Mouse (Mus musculus): ENCODE data around the gene Tmem219. TPM values are rescaled to one million over a fixed set of nuclear protein-coding genes. Genes with fewer than 3 reads are reported as not detected.

Gene Tmem219
- polyA plus RNA-seq, 1 experiment from 2014 or later = 25.7 TPM

Other genes starting within 250 kb of the Tmem219 start
- gene Sult1a1, start 246.5 kb downstream of the Tmem219 start, polyA plus RNA-seq (2015; fragmentation: Nextera tagmentation; extraction: Ambion mirVana) = 1.4 and 2.1 TPM in 2 replicates
- 109 and 143 TPM in 2 replicates for gene Bola2, start 227.5 kb downstream of the Tmem219 start, polyA plus RNA-seq (2015; fragmentation: Nextera tagmentation; extraction: Ambion mirVana)
- 16.2 and 20.5 TPM in 2 replicates for gene Slx1b, start 227.1 kb downstream of the Tmem219 start, polyA plus RNA-seq (2015; fragmentation: Nextera tagmentation; extraction: Ambion mirVana)
- gene Coro1a, start 215.1 kb downstream of the Tmem219 start, polyA plus RNA-seq (2015; fragmentation: Nextera tagmentation; extraction: Ambion mirVana) = 92.4 and 107 TPM in 2 replicates
- 97.6 and 108 TPM in 2 replicates for gene Mapk3, start 163.3 kb downstream of the Tmem219 start, polyA plus RNA-seq (2015; fragmentation: Nextera tagmentation; extraction: Ambion mirVana)
- 0.56 and 1.5 TPM in 2 replicates for gene Gdpd3, start 156.6 kb downstream of the Tmem219 start, polyA plus RNA-seq (2015; fragmentation: Nextera tagmentation; extraction: Ambion mirVana)
- gene Ypel3, start 146.0 kb downstream of the Tmem219 start, polyA plus RNA-seq (2015; fragmentation: Nextera tagmentation; extraction: Ambion mirVana) = 204 and 215 TPM in 2 replicates
- 0.25 and 0.66 TPM in 2 replicates for gene Tbx6, start 141.4 kb downstream of the Tmem219 start, polyA plus RNA-seq (2015; fragmentation: Nextera tagmentation; extraction: Ambion mirVana)
- 216 and 230 TPM in 2 replicates for gene Ppp4c, start 130.4 kb downstream of the Tmem219 start, polyA plus RNA-seq (2015; fragmentation: Nextera tagmentation; extraction: Ambion mirVana)
- 36.8 and 40.6 TPM in 2 replicates for gene Fam57b, start 125.2 kb downstream of the Tmem219 start, polyA plus RNA-seq (2015; fragmentation: Nextera tagmentation; extraction: Ambion mirVana)
- gene 4930451I11Rik, start 91.3 kb downstream of the Tmem219 start, polyA plus RNA-seq (2015; fragmentation: Nextera tagmentation; extraction: Ambion mirVana) = not detected in 2 replicates
- 8.2 and 9.5 TPM in 2 replicates for gene Doc2a, start 75.5 kb downstream of the Tmem219 start, polyA plus RNA-seq (2015; fragmentation: Nextera tagmentation; extraction: Ambion mirVana)
- 19.0 and 19.9 TPM in 2 replicates for gene Hirip3, start 60.9 kb downstream of the Tmem219 start, polyA plus RNA-seq (2015; fragmentation: Nextera tagmentation; extraction: Ambion mirVana)
- gene Ino80e, start 60.5 kb downstream of the Tmem219 start, polyA plus RNA-seq (2015; fragmentation: Nextera tagmentation; extraction: Ambion mirVana) = 74.3 and 79.1 TPM in 2 replicates
- gene Taok2, start 38.2 kb downstream of the Tmem219 start, polyA plus RNA-seq (2015; fragmentation: Nextera tagmentation; extraction: Ambion mirVana) = 48.7 and 50.5 TPM in 2 replicates
- gene Kctd13, start 6.0 kb upstream of the Tmem219 start, polyA plus RNA-seq (2015; fragmentation: Nextera tagmentation; extraction: Ambion mirVana) = 94.3 and 99.3 TPM in 2 replicates
- gene Asphd1, start 26.7 kb upstream of the Tmem219 start, polyA plus RNA-seq (2015; fragmentation: Nextera tagmentation; extraction: Ambion mirVana) = 5.6 and 6.6 TPM in 2 replicates
- gene Sez6l2, start 27.6 kb upstream of the Tmem219 start, polyA plus RNA-seq (2015; fragmentation: Nextera tagmentation; extraction: Ambion mirVana) = 34.7 and 35.1 TPM in 2 replicates
- gene Cdipt, start 53.0 kb upstream of the Tmem219 start, polyA plus RNA-seq (2015; fragmentation: Nextera tagmentation; extraction: Ambion mirVana) = 121 and 124 TPM in 2 replicates
- 1.2 and 1.4 TPM in 2 replicates for gene Cdiptos, start 53.2 kb upstream of the Tmem219 start, polyA plus RNA-seq (2015; fragmentation: Nextera tagmentation; extraction: Ambion mirVana)
- gene Mvp, start 91.7 kb upstream of the Tmem219 start, polyA plus RNA-seq (2015; fragmentation: Nextera tagmentation; extraction: Ambion mirVana) = 6.6 and 7.2 TPM in 2 replicates
- 0.50 and 0.61 TPM in 2 replicates for gene Pagr1b, start 93.6 kb upstream of the Tmem219 start, polyA plus RNA-seq (2015; fragmentation: Nextera tagmentation; extraction: Ambion mirVana)
- gene Pagr1a, start 94.4 kb upstream of the Tmem219 start, polyA plus RNA-seq (2015; fragmentation: Nextera tagmentation; extraction: Ambion mirVana) = 49.5 and 50.4 TPM in 2 replicates
- gene Gm42742, start 98.2 kb upstream of the Tmem219 start, polyA plus RNA-seq (2015; fragmentation: Nextera tagmentation; extraction: Ambion mirVana) = 47.8 and 81.0 TPM in 2 replicates
- 22.0 TPM in 2 replicates for gene Prrt2, start 98.3 kb upstream of the Tmem219 start, polyA plus RNA-seq (2015; fragmentation: Nextera tagmentation; extraction: Ambion mirVana)
- 71.7 and 72.1 TPM in 2 replicates for gene Maz, start 104.1 kb upstream of the Tmem219 start, polyA plus RNA-seq (2015; fragmentation: Nextera tagmentation; extraction: Ambion mirVana)
- gene Kif22, start 119.6 kb upstream of the Tmem219 start, polyA plus RNA-seq (2015; fragmentation: Nextera tagmentation; extraction: Ambion mirVana) = 22.8 and 31.5 TPM in 2 replicates
- gene Zg16, start 164.4 kb upstream of the Tmem219 start, polyA plus RNA-seq (2015; fragmentation: Nextera tagmentation; extraction: Ambion mirVana) = not detected in 2 replicates
- 1.0 and 2.4 TPM in 2 replicates for gene AI467606, start 168.4 kb upstream of the Tmem219 start, polyA plus RNA-seq (2015; fragmentation: Nextera tagmentation; extraction: Ambion mirVana)
- gene Qprt, start 199.3 kb upstream of the Tmem219 start, polyA plus RNA-seq (2015; fragmentation: Nextera tagmentation; extraction: Ambion mirVana) = 0.63 and 1.4 TPM in 2 replicates
- gene Spn, start 214.9 kb upstream of the Tmem219 start, polyA plus RNA-seq (2015; fragmentation: Nextera tagmentation; extraction: Ambion mirVana) = 0.08 and 0.10 TPM in 2 replicates